Mouse (Mus musculus) adrenal gland, adult 18-20 months (tissue): ENCODE measurements around the gene Ddx1. TPM values are rescaled to one million over a fixed set of nuclear protein-coding genes. Genes with fewer than 3 reads are reported as not detected.
"Not testable (repeated sequence)": the region's sequence is repeated elsewhere in the genome, so short reads cannot be mapped to it uniquely, and the experiment has no call there.

ENCODE experiments used
- DNase-seq, 2 experiments: peaks; one replicate each; pipeline ENCODE4 v3.0.0; 2021 to 2022; ENCODE audit warnings: low spot score in 2 of 2
- total RNA-seq, 2 experiments: library from RNA; stranded (reverse); gene quantifications; 1 replicate in 1 of 2; 2 replicates in 1 of 2; pipeline ENCODE4 v1.2.3; 2021

Gene Ddx1
- total RNA-seq, 2 experiments from 2014 or later, result 71.3 to 80.1 TPM

- DNase-seq, result no peak
Observed at GRCm38 (mm10) chr12:13207099-13207498, 41.9 kb downstream of the Ddx1 start.

DNA sequence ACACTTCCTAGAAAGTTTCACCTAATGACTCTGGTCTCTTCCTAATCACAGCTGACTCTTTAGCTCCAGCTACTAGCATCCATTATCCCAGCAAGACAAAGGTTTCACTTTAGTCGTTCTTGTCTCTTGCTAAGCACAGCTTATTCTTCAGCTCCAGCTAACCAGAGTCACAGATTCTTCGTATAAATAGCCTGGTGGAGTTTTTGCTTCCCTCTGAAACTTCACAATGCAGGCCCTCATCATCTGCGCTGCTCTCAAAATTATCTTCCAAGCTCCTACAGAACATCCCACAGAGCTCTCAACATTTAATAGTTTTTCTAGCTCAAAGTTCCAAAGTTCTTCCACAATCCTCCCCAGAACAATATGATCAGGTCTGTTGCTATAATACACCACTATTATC is 43.3 kb downstream of the Ddx1 start:
- no peak for DNase-seq

DNA sequence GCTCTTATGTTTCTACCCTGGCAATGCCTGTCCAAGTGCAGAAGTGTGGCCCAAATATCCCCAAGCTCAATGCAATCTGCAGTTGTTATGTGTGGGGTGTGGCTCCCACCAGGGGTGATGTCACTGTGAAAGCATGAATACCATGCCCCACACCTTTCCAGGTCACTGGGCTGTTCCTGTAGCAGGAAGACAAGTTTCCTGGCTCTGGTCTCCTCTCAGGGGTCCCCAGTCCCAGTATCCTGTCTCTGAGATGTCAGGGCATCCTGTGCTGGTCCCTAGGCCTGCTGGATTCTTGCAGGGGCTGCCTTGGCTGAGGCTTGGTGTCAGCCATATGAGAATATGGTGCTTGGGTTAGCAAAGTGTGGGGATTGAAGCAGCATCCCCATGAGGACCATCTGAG is 46.7 kb downstream of the Ddx1 start:
- DNase-seq, result no peak

DNA sequence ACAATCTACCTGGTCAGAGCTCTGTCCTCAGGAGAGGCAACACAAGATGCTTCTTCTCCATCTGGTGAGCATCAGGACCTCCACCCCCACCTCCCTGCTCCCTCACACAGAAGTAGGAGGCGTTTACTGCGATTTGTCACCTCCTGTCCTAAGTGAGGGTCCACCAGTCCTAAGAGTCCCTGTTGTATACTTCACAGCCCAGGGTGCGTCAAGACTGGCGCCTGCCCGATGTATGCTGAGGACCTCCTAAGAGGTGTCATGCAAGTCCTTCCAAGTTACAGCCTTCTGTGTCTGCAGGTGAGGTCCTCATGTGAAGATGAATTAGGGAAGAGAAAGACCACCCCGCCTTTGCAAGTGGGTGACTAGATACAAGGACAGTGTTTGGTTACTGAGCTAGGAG is 48.4 kb downstream of the Ddx1 start:
- no peak for DNase-seq

DNA sequence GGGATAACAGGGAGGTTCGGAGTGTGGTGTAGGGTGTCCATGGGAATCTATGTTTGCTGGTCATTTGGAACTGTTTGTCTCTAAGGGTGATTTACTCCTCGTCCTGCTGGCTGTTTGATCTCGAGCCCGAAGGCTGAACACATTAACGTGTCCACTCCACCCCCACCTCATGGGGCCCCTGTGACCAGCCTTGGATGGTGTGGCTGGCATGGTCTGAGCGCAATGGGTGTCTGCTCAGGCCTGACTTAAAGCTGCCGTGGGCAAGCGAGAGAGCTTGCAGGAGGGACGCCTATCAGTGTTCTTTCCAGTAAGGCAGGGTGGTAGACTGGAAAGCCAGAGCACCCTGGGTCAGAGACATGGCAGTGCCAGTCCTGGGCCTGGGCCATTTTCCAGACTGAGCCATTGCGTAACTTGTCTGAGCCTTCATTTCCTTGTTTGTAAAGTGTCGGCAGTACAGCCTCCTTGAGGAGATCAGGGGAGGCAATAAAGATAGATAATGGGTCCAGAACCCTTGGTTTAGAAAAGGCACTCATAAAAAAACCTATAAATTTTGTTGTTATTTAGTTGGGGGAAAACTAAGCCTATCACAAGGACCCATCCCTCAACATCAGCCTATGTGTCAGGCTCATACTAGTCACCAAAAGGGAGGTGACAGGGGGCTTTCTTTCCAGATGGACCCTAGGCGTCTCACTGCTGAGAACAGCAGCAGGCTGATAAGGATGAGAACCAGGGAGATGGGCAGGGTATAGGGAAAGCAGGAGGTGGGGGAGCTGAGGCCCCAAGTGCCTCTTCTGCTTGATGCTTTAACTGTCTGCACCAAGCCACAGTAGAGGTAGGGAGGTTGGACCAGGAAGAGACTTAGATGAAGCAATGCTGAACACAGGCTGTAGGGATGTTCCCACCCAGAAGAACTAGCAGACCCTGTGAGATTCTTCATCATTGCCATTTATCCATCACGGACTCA is 49.4 kb downstream of the Ddx1 start:
- no peak for DNase-seq

DNA sequence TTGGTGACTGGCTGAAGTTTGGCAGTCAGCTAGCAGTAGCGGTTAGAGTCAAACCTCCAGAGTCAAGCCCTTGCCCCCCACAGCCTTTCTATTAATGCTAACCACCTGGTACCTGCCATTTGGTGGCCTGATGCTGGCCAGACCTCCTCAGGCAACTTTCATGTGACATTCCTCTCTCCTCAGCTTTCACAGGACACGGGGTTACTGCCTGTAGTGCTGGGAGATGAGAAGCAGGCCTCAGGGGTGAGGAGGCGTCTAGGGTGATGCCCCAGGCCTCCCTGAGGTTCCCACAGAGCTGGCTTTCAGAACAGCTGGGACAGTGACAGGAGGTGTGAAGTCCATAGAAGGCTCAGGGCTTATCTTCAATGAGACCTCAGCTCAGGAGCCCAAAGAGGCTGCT is 50.9 kb downstream of the Ddx1 start:
- DNase-seq, result no peak

- no peak for DNase-seq
Observed at GRCm38 (mm10) chr12:13196146-13196545, 52.9 kb downstream of the Ddx1 start.

- DNase-seq, result no peak
Observed at GRCm38 (mm10) chr12:13195506-13195905, 53.5 kb downstream of the Ddx1 start.

GRCm38 (mm10) chr12:13188059-13188700 is 60.8 kb downstream of the Ddx1 start:
- no peak for DNase-seq

GRCm38 (mm10) chr12:13186209-13186608 is 62.8 kb downstream of the Ddx1 start:
- no peak for DNase-seq

- no peak for DNase-seq
Observed at GRCm38 (mm10) chr12:13184873-13185361, 64.1 kb downstream of the Ddx1 start.

- not testable (repeated sequence) for DNase-seq
Observed at GRCm38 (mm10) chr12:13184136-13184535, 64.9 kb downstream of the Ddx1 start.

DNA sequence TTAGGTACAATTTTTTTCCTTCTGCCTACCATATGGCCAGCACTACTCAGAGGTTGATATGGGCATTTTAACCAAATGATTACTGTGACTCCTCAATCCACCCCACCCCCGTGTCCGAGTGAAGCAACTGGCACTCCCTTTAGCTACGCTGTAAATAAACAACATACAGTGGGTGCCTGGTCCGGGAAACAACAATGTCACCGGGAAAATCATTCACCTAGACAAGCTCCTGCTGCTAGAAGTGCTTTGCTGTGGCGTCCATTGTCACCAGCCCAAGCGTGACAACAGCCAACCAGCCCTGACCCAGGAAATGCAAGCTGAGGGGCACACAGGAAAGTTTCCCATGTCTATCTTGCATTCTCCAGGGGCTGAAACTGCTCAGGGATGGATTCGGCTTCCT is 66.8 kb downstream of the Ddx1 start:
- no peak for DNase-seq

GRCm38 (mm10) chr12:13181721-13182120 is 67.3 kb downstream of the Ddx1 start:
- DNase-seq, result no peak

DNA sequence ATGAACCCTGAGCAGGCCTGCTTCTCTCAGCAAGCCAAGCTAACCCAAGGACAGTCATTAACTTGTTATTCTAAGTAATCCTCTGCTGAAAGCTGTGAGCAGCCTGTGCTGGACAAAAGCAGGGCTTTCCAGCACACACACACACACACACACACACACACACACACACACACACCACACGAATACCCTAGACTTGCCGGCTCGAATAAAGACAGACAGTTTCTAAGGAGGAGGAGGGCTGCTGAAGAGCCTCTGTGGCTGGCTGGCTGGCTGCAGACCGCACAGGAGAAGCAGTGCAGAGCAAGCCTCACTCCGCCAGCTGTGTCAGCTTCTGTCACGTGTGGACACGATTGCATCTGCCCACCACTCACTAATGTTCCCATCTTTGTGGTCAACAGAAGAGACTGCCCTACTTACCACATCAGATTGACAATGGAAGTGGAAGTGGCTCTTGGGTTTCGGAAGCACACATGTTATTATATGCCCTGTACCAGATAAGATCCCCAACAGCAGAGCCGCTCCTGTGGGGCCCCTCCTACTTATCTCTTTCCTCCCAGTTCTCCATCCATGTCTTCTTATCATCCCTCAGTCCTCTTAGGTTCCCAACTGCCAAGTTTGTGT is 68.2 kb downstream of the Ddx1 start:
- no peak for DNase-seq

- no peak for DNase-seq
Observed at GRCm38 (mm10) chr12:13180332-13180714, 68.7 kb downstream of the Ddx1 start.

DNA sequence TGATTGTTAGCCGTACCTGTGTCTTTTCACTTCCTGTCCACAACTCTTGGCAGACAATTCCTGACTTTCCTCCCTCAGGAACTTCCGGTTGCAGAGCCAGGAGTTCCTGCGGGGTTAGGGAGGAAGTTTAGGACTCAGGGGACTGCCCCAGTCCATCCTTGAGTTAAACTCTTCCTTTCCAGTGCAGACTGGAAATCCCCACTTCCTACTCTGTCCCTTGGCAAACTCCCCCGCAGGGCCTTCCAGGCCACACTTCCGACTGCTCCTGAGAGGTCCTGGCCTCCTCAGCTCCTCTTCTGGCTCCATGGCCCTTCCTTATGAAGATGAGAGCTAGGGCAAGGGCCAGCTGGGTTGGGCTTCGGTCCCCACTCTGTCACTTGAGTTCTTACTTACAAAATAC is 71.4 kb downstream of the Ddx1 start:
- no peak for DNase-seq

GRCm38 (mm10) chr12:13176927-13177326 is 72.1 kb downstream of the Ddx1 start:
- DNase-seq, result no peak

DNA sequence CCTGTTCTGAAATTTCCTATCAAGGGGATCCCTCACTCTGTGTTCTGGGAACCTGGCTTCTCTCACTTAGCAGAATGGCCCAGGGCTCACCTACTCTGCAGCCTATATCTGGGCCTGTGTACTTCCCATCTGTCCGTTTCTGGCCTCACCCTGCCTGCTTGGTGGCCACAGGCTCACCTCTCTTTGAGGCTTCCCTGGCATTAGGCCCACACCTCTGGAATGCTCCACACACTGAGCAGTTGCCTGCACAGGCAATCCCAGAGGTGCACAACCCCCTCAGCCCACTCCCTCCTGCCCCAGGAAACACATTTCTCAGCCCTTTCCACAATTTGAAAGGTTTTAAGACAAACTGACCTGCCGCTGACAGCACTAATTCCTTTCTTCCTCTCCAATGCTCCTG is 72.9 kb downstream of the Ddx1 start:
- no peak for DNase-seq

DNA sequence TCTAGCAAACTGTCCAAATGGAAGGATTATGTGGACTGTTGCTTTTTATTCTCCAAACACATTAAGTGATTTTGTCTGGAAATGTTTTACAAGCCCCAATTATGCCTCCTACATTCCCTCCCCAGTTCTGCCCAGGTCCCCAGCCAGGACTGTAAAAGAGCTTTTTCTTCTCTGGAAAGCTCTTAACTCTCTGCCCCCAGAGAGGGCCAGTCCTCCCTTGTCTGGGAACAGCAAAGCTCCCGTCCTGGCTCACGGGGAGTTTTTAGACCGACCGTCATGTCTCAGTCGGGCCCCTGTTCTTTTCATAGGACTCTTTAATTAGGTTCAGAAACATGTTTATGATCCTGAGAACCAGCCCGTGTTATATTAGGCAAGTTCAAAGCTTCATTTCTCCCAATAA is 75.0 kb downstream of the Ddx1 start:
- no peak for DNase-seq

DNA sequence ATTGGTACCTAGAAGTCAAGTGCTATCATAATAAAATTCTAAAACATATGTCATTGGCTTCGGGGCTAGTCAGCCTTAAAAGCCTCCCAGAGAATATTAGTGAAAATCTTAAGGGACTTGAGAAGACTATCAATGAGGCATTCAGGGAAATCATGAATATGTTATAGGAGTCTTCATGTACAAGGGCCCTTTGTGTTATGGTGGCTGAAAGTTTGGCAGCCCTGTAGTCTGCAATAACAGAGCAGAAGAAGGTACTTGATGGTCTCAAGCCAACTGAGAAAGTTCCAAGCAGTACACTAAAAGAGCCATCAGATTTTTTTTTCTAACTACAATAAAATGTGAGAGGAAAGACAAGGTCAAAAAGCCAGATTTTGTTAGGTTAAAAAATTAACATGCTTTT is 80.9 kb downstream of the Ddx1 start:
- no peak for DNase-seq

- no peak for DNase-seq
Observed at GRCm38 (mm10) chr12:13167116-13167515, 81.9 kb downstream of the Ddx1 start.
